Mouse (Mus musculus): Measurements from ENCODE around the gene Efhd1. TPM values are rescaled to one million over a fixed set of nuclear protein-coding genes. Genes with fewer than 3 reads are reported as not detected.

The Efhd1 gene
- polyA plus RNA-seq, 1 experiment = not detected

GRCm38 (mm10) chr1:87266296-87267090 is 2.3 kb downstream of the Efhd1 start:
- no peak overlapping the region for H3K27ac ChIP-seq (ENCODE audit: insufficient read depth, low read depth, low read length)
- peaks cover 6% of the 10 kb centered on the region for H3K4me1 ChIP-seq (ENCODE audit: control insufficient read depth, insufficient read depth, low read length)
- H3K4me3 ChIP-seq (ENCODE audit: insufficient read depth, low read length) = no peak overlapping the region
- TF ChIP-seq POLR2A (IDR thresholded peaks at IDR 0.05; ENCODE audit: borderline replicate concordance, low read depth, low read length) (no peak), CTCF (IDR thresholded peaks at IDR 0.05; ENCODE audit: low read depth, low read length) (no peak)

- Histone ChIP-seq H3K4me1 (ENCODE audit: control insufficient read depth, insufficient read depth, low read length) (peaks cover 3% of the 10 kb centered on the region), H3K27ac (ENCODE audit: insufficient read depth, low read depth, low read length) (no peak overlapping the region), H3K4me3 (ENCODE audit: insufficient read depth, low read length) (no peak overlapping the region)
- TF ChIP-seq POLR2A (IDR thresholded peaks at IDR 0.05; ENCODE audit: borderline replicate concordance, low read depth, low read length) (no peak), CTCF (IDR thresholded peaks at IDR 0.05; ENCODE audit: low read depth, low read length) (no peak)
Observed at GRCm38 (mm10) chr1:87270204-87270603, 6.0 kb downstream of the Efhd1 start.

GRCm38 (mm10) chr1:87270641-87271467 is 6.7 kb downstream of the Efhd1 start:
- H3K27ac ChIP-seq (ENCODE audit: insufficient read depth, low read depth, low read length) = no peak overlapping the region
- no peak overlapping the region for H3K4me3 ChIP-seq (ENCODE audit: insufficient read depth, low read length)
- TF ChIP-seq POLR2A (IDR thresholded peaks at IDR 0.05; ENCODE audit: borderline replicate concordance, low read depth, low read length) = no peak
- no peak for TF ChIP-seq CTCF (IDR thresholded peaks at IDR 0.05; ENCODE audit: low read depth, low read length)
- H3K4me1 ChIP-seq (ENCODE audit: control insufficient read depth, insufficient read depth, low read length) = peaks cover under 1% of the 10 kb centered on the region; the same call in 1 of the 2 replicates

GRCm38 (mm10) chr1:87271596-87271995 is 7.4 kb downstream of the Efhd1 start:
- Histone ChIP-seq H3K4me1 (ENCODE audit: control insufficient read depth, insufficient read depth, low read length) (no peaks in the 10 kb centered on the region), H3K4me3 (ENCODE audit: insufficient read depth, low read length) (no peak overlapping the region), H3K27ac (ENCODE audit: insufficient read depth, low read depth, low read length) (no peak overlapping the region)
- TF ChIP-seq POLR2A (IDR thresholded peaks at IDR 0.05; ENCODE audit: borderline replicate concordance, low read depth, low read length) (no peak), CTCF (IDR thresholded peaks at IDR 0.05; ENCODE audit: low read depth, low read length) (no peak)

GRCm38 (mm10) chr1:87272462-87272861 is 8.3 kb downstream of the Efhd1 start:
- H3K4me1 ChIP-seq (ENCODE audit: control insufficient read depth, insufficient read depth, low read length) = no peaks in the 10 kb centered on the region
- TF ChIP-seq CTCF (IDR thresholded peaks at IDR 0.05; ENCODE audit: low read depth, low read length) (no peak), POLR2A (IDR thresholded peaks at IDR 0.05; ENCODE audit: borderline replicate concordance, low read depth, low read length) (no peak)
- H3K4me3 ChIP-seq (ENCODE audit: insufficient read depth, low read length) = no peak overlapping the region
- H3K27ac ChIP-seq (ENCODE audit: insufficient read depth, low read depth, low read length) = no peak overlapping the region

GRCm38 (mm10) chr1:87273514-87273942 is 9.4 kb downstream of the Efhd1 start:
- TF ChIP-seq CTCF (IDR thresholded peaks at IDR 0.05; ENCODE audit: low read depth, low read length) (no peak), POLR2A (IDR thresholded peaks at IDR 0.05; ENCODE audit: borderline replicate concordance, low read depth, low read length) (no peak)
- H3K4me1 ChIP-seq (ENCODE audit: control insufficient read depth, insufficient read depth, low read length) = no peaks in the 10 kb centered on the region
- no peak overlapping the region for H3K4me3 ChIP-seq (ENCODE audit: insufficient read depth, low read length)
- no peak overlapping the region for H3K27ac ChIP-seq (ENCODE audit: insufficient read depth, low read depth, low read length)

GRCm38 (mm10) chr1:87274134-87274533 is 10.0 kb downstream of the Efhd1 start:
- H3K27ac ChIP-seq (ENCODE audit: insufficient read depth, low read depth, low read length) = no peak overlapping the region
- H3K4me3 ChIP-seq (ENCODE audit: insufficient read depth, low read length) = no peak overlapping the region
- H3K4me1 ChIP-seq (ENCODE audit: control insufficient read depth, insufficient read depth, low read length) = no peaks in the 10 kb centered on the region
- TF ChIP-seq CTCF (IDR thresholded peaks at IDR 0.05; ENCODE audit: low read depth, low read length) (no peak), POLR2A (IDR thresholded peaks at IDR 0.05; ENCODE audit: borderline replicate concordance, low read depth, low read length) (no peak)

- no peak for TF ChIP-seq CTCF (IDR thresholded peaks at IDR 0.05; ENCODE audit: low read depth, low read length)
- TF ChIP-seq POLR2A (IDR thresholded peaks at IDR 0.05; ENCODE audit: borderline replicate concordance, low read depth, low read length) = no peak
- Histone ChIP-seq H3K27ac (ENCODE audit: insufficient read depth, low read depth, low read length) (no peak overlapping the region), H3K4me3 (ENCODE audit: insufficient read depth, low read length) (no peak overlapping the region), H3K4me1 (ENCODE audit: control insufficient read depth, insufficient read depth, low read length) (no peaks in the 10 kb centered on the region)
Observed at GRCm38 (mm10) chr1:87275151-87275550, 11.0 kb downstream of the Efhd1 start.

- no peak for TF ChIP-seq POLR2A (IDR thresholded peaks at IDR 0.05; ENCODE audit: borderline replicate concordance, low read depth, low read length)
- no peak for TF ChIP-seq CTCF (IDR thresholded peaks at IDR 0.05; ENCODE audit: low read depth, low read length)
- Histone ChIP-seq H3K4me3 (ENCODE audit: insufficient read depth, low read length) (no peak overlapping the region), H3K27ac (ENCODE audit: insufficient read depth, low read depth, low read length) (no peak overlapping the region), H3K4me1 (ENCODE audit: control insufficient read depth, insufficient read depth, low read length) (no peaks in the 10 kb centered on the region)
Observed at GRCm38 (mm10) chr1:87276056-87276455, 11.9 kb downstream of the Efhd1 start.

- H3K4me1 ChIP-seq (ENCODE audit: control insufficient read depth, insufficient read depth, low read length) = peaks cover 8% of the 10 kb centered on the region
- H3K4me3 ChIP-seq (ENCODE audit: insufficient read depth, low read length) = no peak overlapping the region
- TF ChIP-seq POLR2A (IDR thresholded peaks at IDR 0.05; ENCODE audit: borderline replicate concordance, low read depth, low read length) (no peak), CTCF (IDR thresholded peaks at IDR 0.05; ENCODE audit: low read depth, low read length) (no peak)
- H3K27ac ChIP-seq (ENCODE audit: insufficient read depth, low read depth, low read length) = no peak overlapping the region
Observed at GRCm38 (mm10) chr1:87280281-87280680, 16.1 kb downstream of the Efhd1 start.

Measured in bone marrow macrophage, adult 2 months (primary cell).